Mouse (Mus musculus): ENCODE measurements around the gene Cops6. TPM values are rescaled to one million over a fixed set of nuclear protein-coding genes. Genes with fewer than 3 reads are reported as not detected.

Cops6 gene
- polyA plus RNA-seq, 1 experiment from 2014 or later: 259 TPM

DNA sequence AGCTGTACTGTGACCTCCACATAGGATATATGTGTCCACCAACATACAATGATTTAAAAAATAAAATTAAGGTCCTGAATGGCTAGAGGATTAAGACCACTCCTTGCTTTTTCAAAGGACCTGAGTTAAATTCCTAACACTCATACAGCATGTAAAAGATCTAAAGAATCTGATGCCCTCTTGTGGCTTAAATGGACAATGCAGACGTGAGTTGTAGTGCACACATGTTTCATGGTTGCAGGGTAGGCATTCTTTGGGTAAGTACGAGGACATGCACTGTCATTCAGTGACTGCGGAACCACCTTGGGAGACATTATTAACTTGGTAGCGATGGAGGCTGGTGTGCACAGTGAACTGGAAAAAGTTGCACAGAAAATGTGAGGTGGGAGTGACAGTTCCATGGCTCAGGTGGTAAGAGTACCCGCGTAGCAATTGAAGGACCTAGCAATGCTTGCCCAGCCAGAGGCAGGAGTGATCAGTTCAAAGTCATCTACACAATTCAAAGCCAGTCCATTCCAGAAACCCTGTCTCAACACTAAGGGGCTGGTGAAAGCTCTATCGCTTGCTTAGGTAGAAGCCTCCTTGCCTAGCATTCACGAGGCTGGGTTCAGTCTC, 22.8 kb upstream of the Cops6 start:
- peak; percentile 70; the same call in 1 of the 2 replicates for ATAC-seq (ENCODE audit: insufficient read depth)
- Histone ChIP-seq H3K27me3 (ENCODE audit: insufficient read depth, low read length) (no peaks in the 10 kb centered on the region), H3K9ac (no peak overlapping the region), H3K4me3 (ENCODE audit: low read depth, low read length) (no peak overlapping the region), H3K36me3 (ENCODE audit: insufficient read depth) (peaks cover 26% of the 10 kb centered on the region), H3K4me2 (no peak overlapping the region), H3K4me1 (ENCODE audit: insufficient read depth) (no peaks in the 10 kb centered on the region), H3K9me3 (ENCODE audit: low read depth, low read length) (no peaks in the 10 kb centered on the region), H3K27ac (ENCODE audit: low read depth) (no peak overlapping the region)
- DNase-seq: peak; percentile 87
- 49% methylated on average over 8 of the region's 8 CpGs for WGBS
- TF ChIP-seq CTCF (IDR thresholded peaks at IDR 0.05; ENCODE audit: low read depth): peak; percentile 73

GRCm38 (mm10) chr5:138138585-138138984, 22.3 kb upstream of the Cops6 start:
- Histone ChIP-seq H3K9ac (no peak overlapping the region), H3K9me3 (ENCODE audit: low read depth, low read length) (no peaks in the 10 kb centered on the region), H3K36me3 (ENCODE audit: insufficient read depth) (peaks cover 26% of the 10 kb centered on the region), H3K4me2 (no peak overlapping the region), H3K4me1 (ENCODE audit: insufficient read depth) (no peaks in the 10 kb centered on the region), H3K27me3 (ENCODE audit: insufficient read depth, low read length) (no peaks in the 10 kb centered on the region), H3K27ac (ENCODE audit: low read depth) (no peak overlapping the region), H3K4me3 (ENCODE audit: low read depth, low read length) (no peak overlapping the region)
- no peak for DNase-seq
- no peak for TF ChIP-seq CTCF (IDR thresholded peaks at IDR 0.05; ENCODE audit: low read depth)
- WGBS: 55% methylated on average over 4 of the region's 4 CpGs
- no peak for ATAC-seq (ENCODE audit: insufficient read depth)

DNA sequence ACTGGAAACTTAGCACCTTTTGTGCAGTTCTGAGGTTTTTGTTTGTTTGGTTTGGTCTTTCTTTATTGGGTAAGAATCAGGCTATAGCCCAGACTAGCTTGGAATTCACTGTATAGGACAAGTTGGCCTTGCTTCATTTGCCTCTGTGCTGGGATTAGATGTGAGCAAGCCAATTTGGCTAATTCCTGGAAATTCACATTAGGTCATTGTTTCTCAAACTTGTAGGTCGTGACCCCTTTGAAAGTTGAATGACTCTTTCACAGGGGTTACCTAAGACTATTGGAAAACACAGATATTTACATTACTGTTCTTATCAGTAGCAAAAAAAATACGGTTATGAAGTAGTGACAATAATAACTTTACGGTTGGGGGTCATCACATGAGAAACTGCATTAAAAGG, 6.5 kb upstream of the Cops6 start:
- Histone ChIP-seq H3K4me3 (ENCODE audit: low read depth, low read length) (peak overlapping the region; percentile 73), H3K4me2 (peak overlapping the region; percentile 66), H3K27me3 (ENCODE audit: insufficient read depth, low read length) (no peaks in the 10 kb centered on the region), H3K36me3 (ENCODE audit: insufficient read depth) (peaks cover 28% of the 10 kb centered on the region), H3K9ac (0 out of 2 replicates have a peak overlapping the region, but pooled peaks have one; percentile 81), H3K27ac (ENCODE audit: low read depth) (no peak overlapping the region), H3K4me1 (ENCODE audit: insufficient read depth) (no peaks in the 10 kb centered on the region), H3K9me3 (ENCODE audit: low read depth, low read length) (no peaks in the 10 kb centered on the region)
- no peak for TF ChIP-seq CTCF (IDR thresholded peaks at IDR 0.05; ENCODE audit: low read depth)
- DNase-seq (no peak), ATAC-seq (ENCODE audit: insufficient read depth) (no peak)
- 59% methylated on average over 3 of the region's 3 CpGs for WGBS

DNA sequence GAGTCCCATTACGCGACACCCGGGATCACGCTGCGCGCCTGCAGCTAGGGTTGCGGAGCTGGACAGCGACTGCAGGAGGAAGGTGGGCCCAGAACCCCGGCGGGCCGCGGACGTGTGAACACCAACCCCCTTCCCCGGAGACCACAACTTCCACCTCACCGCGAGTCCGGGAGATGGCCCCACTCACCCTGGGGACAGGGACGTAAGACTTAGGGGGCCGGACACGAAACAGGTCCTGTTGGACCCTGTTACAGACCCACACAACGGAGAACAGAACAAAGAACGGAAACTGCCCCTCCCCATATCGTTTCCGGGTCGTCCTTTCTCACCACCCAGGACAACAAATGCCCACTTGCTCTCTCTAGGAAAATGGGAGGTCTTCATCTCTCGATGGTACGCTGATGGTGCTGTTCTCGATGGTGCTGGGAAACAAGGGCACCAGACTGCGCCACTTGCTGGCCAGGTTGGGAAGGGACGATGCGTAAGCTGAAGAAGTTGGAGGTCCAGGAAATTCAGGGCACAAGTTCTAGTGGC, 5.4 kb upstream of the Cops6 start, which contains the start of gene Zfp113:
Zfp113 (minus strand) TSS at position 302 of the 534 bp plus-strand sequence.
- H3K4me3 ChIP-seq (ENCODE audit: low read depth, low read length): peak within 1 kb of the TSS; percentile 73
- H3K4me1 ChIP-seq (ENCODE audit: insufficient read depth): no peaks in the 10 kb centered on the region
- H3K4me2 ChIP-seq: peak within 1 kb of the TSS; percentile 66
- peaks cover 24% of the 10 kb centered on the region for H3K36me3 ChIP-seq (ENCODE audit: insufficient read depth)
- TF ChIP-seq CTCF (IDR thresholded peaks at IDR 0.05; ENCODE audit: low read depth): peak; percentile 88
- H3K9ac ChIP-seq: peak within 1 kb of the TSS; percentile 81
- peak within 1 kb of the TSS; percentile 88 for H3K27ac ChIP-seq (ENCODE audit: low read depth)
- peak; percentile 97 for ATAC-seq (ENCODE audit: insufficient read depth)
- under 1% methylated on average over 31 of the region's 31 CpGs for WGBS
- no peaks in the 10 kb centered on the region for H3K27me3 ChIP-seq (ENCODE audit: insufficient read depth, low read length)
- DNase-seq: peak; percentile 97
- H3K9me3 ChIP-seq (ENCODE audit: low read depth, low read length): no peaks in the 10 kb centered on the region

DNA sequence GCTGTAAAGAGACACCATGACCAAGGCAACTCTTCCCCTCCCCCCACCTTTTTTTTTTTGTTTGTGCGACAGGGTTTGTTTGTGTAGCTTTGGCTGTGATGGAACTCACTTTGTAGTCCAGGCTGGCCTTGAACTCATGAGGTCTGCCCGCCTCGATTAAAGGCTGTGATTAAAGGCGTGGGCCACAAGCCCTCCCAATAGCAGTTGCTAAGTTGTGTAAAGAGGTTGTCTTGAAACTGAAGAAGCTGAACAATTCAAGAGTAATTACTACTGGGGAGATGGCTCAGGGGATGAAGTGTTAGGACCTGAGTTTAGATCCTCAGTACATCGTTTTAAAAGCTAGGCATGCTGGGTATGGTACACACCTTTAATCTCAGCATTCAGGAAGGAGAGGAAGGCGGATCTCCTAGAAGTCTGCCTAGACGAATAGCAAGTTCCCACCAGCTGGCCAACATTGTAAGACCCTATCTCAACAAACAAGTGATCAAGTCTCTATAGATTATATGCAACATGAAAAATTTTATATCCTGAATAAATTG, 578 bp upstream of the Cops6 start:
- Histone ChIP-seq H3K27me3 (ENCODE audit: insufficient read depth, low read length) (no peaks in the 10 kb centered on the region), H3K36me3 (ENCODE audit: insufficient read depth) (peaks cover 32% of the 10 kb centered on the region), H3K9me3 (ENCODE audit: low read depth, low read length) (no peaks in the 10 kb centered on the region), H3K4me3 (ENCODE audit: low read depth, low read length) (peak overlapping the region; percentile 82), H3K4me1 (ENCODE audit: insufficient read depth) (0 out of 2 replicates have a peak, but pooled peaks cover 2% of the 10 kb centered on the region), H3K9ac (peak overlapping the region; percentile 79; the same call in 1 of the 2 replicates), H3K27ac (ENCODE audit: low read depth) (no peak overlapping the region), H3K4me2 (peak overlapping the region; percentile 85)
- ATAC-seq (ENCODE audit: insufficient read depth): no peak
- WGBS: 59% methylated on average over 7 of the region's 7 CpGs
- no peak for TF ChIP-seq CTCF (IDR thresholded peaks at IDR 0.05; ENCODE audit: low read depth)
- DNase-seq: no peak

GRCm38 (mm10) chr5:138163046-138163445, 2.2 kb downstream of the Cops6 start:
- H3K4me2 ChIP-seq: no peak overlapping the region
- H3K9ac ChIP-seq: no peak overlapping the region
- no peak overlapping the region for H3K27ac ChIP-seq (ENCODE audit: low read depth)
- no peaks in the 10 kb centered on the region for H3K27me3 ChIP-seq (ENCODE audit: insufficient read depth, low read length)
- no peaks in the 10 kb centered on the region for H3K9me3 ChIP-seq (ENCODE audit: low read depth, low read length)
- H3K36me3 ChIP-seq (ENCODE audit: insufficient read depth): peaks cover 59% of the 10 kb centered on the region
- 0 out of 2 replicates have a peak, but pooled peaks cover 2% of the 10 kb centered on the region for H3K4me1 ChIP-seq (ENCODE audit: insufficient read depth)
- ATAC-seq (ENCODE audit: insufficient read depth): no peak
- DNase-seq: no peak
- no peak overlapping the region for H3K4me3 ChIP-seq (ENCODE audit: low read depth, low read length)
- 58% methylated on average over 6 of the region's 6 CpGs for WGBS
- no peak for TF ChIP-seq CTCF (IDR thresholded peaks at IDR 0.05; ENCODE audit: low read depth)

DNA sequence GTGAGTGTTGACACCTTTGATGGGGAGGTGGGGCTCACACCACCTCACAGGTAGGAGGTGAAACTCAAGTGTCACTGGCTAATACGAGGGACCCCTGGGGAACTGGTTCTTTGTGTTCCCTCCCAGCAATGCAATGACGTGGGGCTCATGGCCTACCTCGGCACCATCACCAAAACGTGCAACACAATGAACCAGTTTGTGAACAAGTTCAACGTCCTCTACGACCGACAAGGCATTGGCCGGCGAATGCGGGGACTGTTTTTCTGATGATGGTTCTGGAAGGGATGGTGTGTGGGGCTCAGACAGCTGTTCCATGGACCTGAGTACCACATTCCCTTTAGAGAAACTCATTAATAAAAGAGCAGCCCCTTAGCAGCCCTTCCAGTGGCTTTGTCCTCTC, 2.7 kb downstream of the Cops6 start:
- no peak for TF ChIP-seq CTCF (IDR thresholded peaks at IDR 0.05; ENCODE audit: low read depth)
- no peaks in the 10 kb centered on the region for H3K27me3 ChIP-seq (ENCODE audit: insufficient read depth, low read length)
- peaks cover 65% of the 10 kb centered on the region for H3K36me3 ChIP-seq (ENCODE audit: insufficient read depth)
- 63% methylated on average over 10 of the region's 10 CpGs for WGBS
- H3K4me1 ChIP-seq (ENCODE audit: insufficient read depth): 0 out of 2 replicates have a peak, but pooled peaks cover 2% of the 10 kb centered on the region
- no peak overlapping the region for H3K4me2 ChIP-seq
- no peak overlapping the region for H3K4me3 ChIP-seq (ENCODE audit: low read depth, low read length)
- no peak for ATAC-seq (ENCODE audit: insufficient read depth)
- DNase-seq: no peak
- H3K27ac ChIP-seq (ENCODE audit: low read depth): no peak overlapping the region
- no peak overlapping the region for H3K9ac ChIP-seq
- no peaks in the 10 kb centered on the region for H3K9me3 ChIP-seq (ENCODE audit: low read depth, low read length)
